Mouse (Mus musculus): ENCODE data around the gene Capn7. TPM values are rescaled to one million over a fixed set of nuclear protein-coding genes. Genes with fewer than 3 reads are reported as not detected.

Gene Capn7
- polyA plus RNA-seq, 1 experiment, result 5.8 TPM

DNA sequence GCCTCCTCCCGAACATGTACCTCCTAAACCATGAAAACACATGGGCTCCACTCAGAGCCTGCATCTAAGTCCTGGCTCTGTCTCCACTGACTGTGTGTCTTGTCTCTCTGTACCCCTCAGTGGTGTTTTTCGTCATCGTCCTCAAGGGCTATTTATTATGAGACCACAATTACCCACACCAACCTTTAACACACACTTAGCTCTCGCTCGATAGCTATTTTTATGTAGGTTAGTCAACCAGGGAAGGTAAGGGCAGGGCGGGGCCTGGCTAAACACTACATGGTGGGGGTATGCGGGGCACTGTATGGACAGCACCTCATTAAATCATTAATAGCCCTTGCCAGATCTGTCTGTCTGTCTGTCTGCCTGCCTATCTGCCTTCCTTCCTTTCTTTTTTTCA lies 84.1 kb downstream of the Capn7 start:
- H3K4me1 ChIP-seq (ENCODE audit: control insufficient read depth, insufficient read depth, insufficient read length, low read length), result peaks cover 27% of the 10 kb centered on the region; the same call in 1 of the 2 replicates
- WGBS, result 65% methylated on average over 7 of the region's 7 CpGs
- no peak for TF ChIP-seq CTCF (IDR thresholded peaks at IDR 0.05; ENCODE audit: extremely low read depth, insufficient read length, insufficient replicate concordance, low read depth, low read length)
- no peak for TF ChIP-seq POLR2A (IDR thresholded peaks at IDR 0.05; ENCODE audit: low read depth, low read length)

DNA sequence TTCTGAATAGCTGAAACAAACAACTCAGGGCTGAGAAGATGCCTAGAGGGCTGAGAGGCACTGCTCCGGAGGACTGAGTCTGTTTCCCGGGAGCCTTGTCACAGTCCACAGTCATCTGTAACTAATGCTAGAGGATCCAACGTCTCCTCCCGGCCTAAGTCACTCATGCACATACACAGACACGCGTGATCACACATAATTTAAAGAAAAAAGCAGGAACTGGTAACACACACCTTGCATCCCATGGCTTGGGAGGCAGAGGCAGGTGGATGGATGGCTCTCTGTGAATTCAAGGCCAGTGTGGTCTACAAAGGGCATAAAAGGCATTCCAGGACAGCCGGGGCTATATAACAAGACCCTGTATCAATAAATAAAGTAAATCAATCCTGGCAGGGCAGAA lies 84.5 kb downstream of the Capn7 start:
- no peaks in the 10 kb centered on the region for H3K27me3 ChIP-seq (ENCODE audit: control insufficient read depth, insufficient read depth, low read length)
- peaks cover 24% of the 10 kb centered on the region; the same call in 1 of the 2 replicates for H3K4me1 ChIP-seq (ENCODE audit: control insufficient read depth, insufficient read depth, insufficient read length, low read length)
- no peak overlapping the region for H3K4me3 ChIP-seq (ENCODE audit: low read depth, low read length)
- WGBS, result 47% methylated on average over 7 of the region's 7 CpGs
- H3K27ac ChIP-seq (ENCODE audit: insufficient read depth, low read depth, low read length), result no peak overlapping the region
- H3K36me3 ChIP-seq (ENCODE audit: control insufficient read depth, insufficient read depth, low read length), result no peaks in the 10 kb centered on the region
- no peak for TF ChIP-seq POLR2A (IDR thresholded peaks at IDR 0.05; ENCODE audit: low read depth, low read length)
- TF ChIP-seq CTCF (IDR thresholded peaks at IDR 0.05; ENCODE audit: extremely low read depth, insufficient read length, insufficient replicate concordance, low read depth, low read length), result no peak

More for the DNA sequence above, 84.1 kb downstream of the Capn7 start:
- H3K4me3 ChIP-seq (ENCODE audit: low read depth, low read length), result no peak overlapping the region
- no peaks in the 10 kb centered on the region for H3K36me3 ChIP-seq (ENCODE audit: control insufficient read depth, insufficient read depth, low read length)
- H3K27ac ChIP-seq (ENCODE audit: insufficient read depth, low read depth, low read length), result no peak overlapping the region
- H3K27me3 ChIP-seq (ENCODE audit: control insufficient read depth, insufficient read depth, low read length), result no peaks in the 10 kb centered on the region

Other genes with a start within 250 kb of the Capn7 start
- 22.8 and 37.3 TPM in 2 replicates for gene Smim4, start 207.7 kb upstream of the Capn7 start, polyA plus RNA-seq (2012; rRNA removed)
- 9.0 and 13.0 TPM in 2 replicates for gene Nt5dc2, start 205.6 kb upstream of the Capn7 start, polyA plus RNA-seq (2012; rRNA removed)
- gene Stab1, start 168.0 kb upstream of the Capn7 start, polyA plus RNA-seq (2012; rRNA removed), result 31.3 and 65.4 TPM in 2 replicates
- 0.34 TPM in 1 of 2 replicates, not detected in the other for gene Tnnc1, start 128.3 kb upstream of the Capn7 start, polyA plus RNA-seq (2012; rRNA removed)
- 120 and 157 TPM in 2 replicates for gene Nisch, start 119.7 kb upstream of the Capn7 start, polyA plus RNA-seq (2012; rRNA removed)
- gene Sema3g, start 118.8 kb upstream of the Capn7 start, polyA plus RNA-seq (2012; rRNA removed), result 1.5 and 2.1 TPM in 2 replicates
- 1.3 and 2.3 TPM in 2 replicates for gene Phf7, start 85.3 kb upstream of the Capn7 start, polyA plus RNA-seq (2012; rRNA removed)
- gene Bap1, start 85.2 kb upstream of the Capn7 start, polyA plus RNA-seq (2012; rRNA removed), result 16.7 and 30.0 TPM in 2 replicates
- gene Dnah1, start 12.7 kb upstream of the Capn7 start, polyA plus RNA-seq (2012; rRNA removed), result 0.08 TPM in 2 replicates
- gene Sh3bp5, start 99.4 kb downstream of the Capn7 start, polyA plus RNA-seq (2012; rRNA removed), result 3.0 and 6.9 TPM in 2 replicates
- gene Eaf1, start 157.8 kb downstream of the Capn7 start, polyA plus RNA-seq (2012; rRNA removed), result 14.5 and 24.0 TPM in 2 replicates
- gene Mettl6, start 158.4 kb downstream of the Capn7 start, polyA plus RNA-seq (2012; rRNA removed), result 2.2 and 3.3 TPM in 2 replicates

Measured in small intestine, adult 2 months (tissue).